Mouse (Mus musculus) spleen, embryonic (tissue): Measurements from ENCODE around the gene Wrap73.

Source experiments
- CTCF ChIA-PET: fragments of 350-600 bp; sonication (Branson Sonifier 250); formaldehyde crosslinking; loops from one replicate; lab custom pipeline; 2022; lab: Charles Lee

Gene Wrap73

GRCm38 (mm10) chr4:154139671-154140181 is 2.4 kb upstream of the Wrap73 start:
- CTCF ChIA-PET, result interaction anchor here (0.6 kb wide), 1 partner anchor 140 kb away, joined by 3 read pairs; no protein-coding TSS in a partner anchor

- CTCF ChIA-PET, result no interaction called here
Observed at GRCm38 (mm10) chr4:154140182-154140212, 2.2 kb upstream of the Wrap73 start, which contains the start of gene Trp73. TSS of gene Trp73 (minus strand) at chr4:154140208.

- CTCF ChIA-PET, result no interaction called here
Observed at GRCm38 (mm10) chr4:154140213-154141008, 1.8 kb upstream of the Wrap73 start.

- CTCF ChIA-PET, result no interaction called here
Observed at GRCm38 (mm10) chr4:154141009-154141867, 934 bp upstream of the Wrap73 start.

- CTCF ChIA-PET, result interaction anchor here (0.7 kb wide), 1 partner anchor 10 kb away, joined by 4 read pairs; no protein-coding TSS in a partner anchor
Observed at GRCm38 (mm10) chr4:154144712-154145111, 2.5 kb downstream of the Wrap73 start.

- CTCF ChIA-PET, result no interaction called here
Observed at GRCm38 (mm10) chr4:154146342-154146741, 4.2 kb downstream of the Wrap73 start.

GRCm38 (mm10) chr4:154154104-154154503 is 11.9 kb downstream of the Wrap73 start:
- CTCF ChIA-PET, result interaction anchor here (0.9 kb wide), 1 partner anchor 9 kb away, joined by 3 read pairs; no protein-coding TSS in a partner anchor

- CTCF ChIA-PET, result no interaction called here
Observed at GRCm38 (mm10) chr4:154156050-154156449, 13.9 kb downstream of the Wrap73 start.

GRCm38 (mm10) chr4:154157970-154158662 is 15.9 kb downstream of the Wrap73 start:
- CTCF ChIA-PET, result no interaction called here

GRCm38 (mm10) chr4:154159002-154159401 is 16.8 kb downstream of the Wrap73 start:
- CTCF ChIA-PET, result no interaction called here

GRCm38 (mm10) chr4:154159961-154160537 is 17.9 kb downstream of the Wrap73 start:
- CTCF ChIA-PET, result interaction anchor here (1.4 kb wide), 1 partner anchor 17 kb away, joined by 4 read pairs; no protein-coding TSS in a partner anchor

- CTCF ChIA-PET, result interaction anchor here (0.6 to 1.4 kb wide), 3 partner anchors 18 to 1822 kb away, joined by 3 to 4 read pairs (median 3); partner anchors contain the start of gene Chd5
Observed at GRCm38 (mm10) chr4:154160538-154161390, 18.6 kb downstream of the Wrap73 start, which contains the start of gene Tprgl. TSS of gene Tprgl (minus strand) at chr4:154160666.

GRCm38 (mm10) chr4:154163296-154163695 is 21.1 kb downstream of the Wrap73 start:
- CTCF ChIA-PET, result interaction anchor here (0.7 kb wide), 1 partner anchor 9 kb away, joined by 3 read pairs; no protein-coding TSS in a partner anchor

- CTCF ChIA-PET, result no interaction called here
Observed at GRCm38 (mm10) chr4:154167053-154167452, 24.9 kb downstream of the Wrap73 start.

GRCm38 (mm10) chr4:154170021-154170420 is 27.8 kb downstream of the Wrap73 start:
- CTCF ChIA-PET, result no interaction called here

- CTCF ChIA-PET, result no interaction called here
Observed at GRCm38 (mm10) chr4:154170506-154171150, 28.5 kb downstream of the Wrap73 start, which contains the start of gene Megf6. TSS of gene Megf6 (plus strand) at chr4:154170730.

GRCm38 (mm10) chr4:154171151-154171930 is 29.2 kb downstream of the Wrap73 start:
- CTCF ChIA-PET, result no interaction called here

GRCm38 (mm10) chr4:154171931-154172604 is 29.9 kb downstream of the Wrap73 start:
- CTCF ChIA-PET, result no interaction called here
